Mouse (Mus musculus): Measurements from ENCODE around the gene Inpp1.

Inpp1 gene

DNA sequence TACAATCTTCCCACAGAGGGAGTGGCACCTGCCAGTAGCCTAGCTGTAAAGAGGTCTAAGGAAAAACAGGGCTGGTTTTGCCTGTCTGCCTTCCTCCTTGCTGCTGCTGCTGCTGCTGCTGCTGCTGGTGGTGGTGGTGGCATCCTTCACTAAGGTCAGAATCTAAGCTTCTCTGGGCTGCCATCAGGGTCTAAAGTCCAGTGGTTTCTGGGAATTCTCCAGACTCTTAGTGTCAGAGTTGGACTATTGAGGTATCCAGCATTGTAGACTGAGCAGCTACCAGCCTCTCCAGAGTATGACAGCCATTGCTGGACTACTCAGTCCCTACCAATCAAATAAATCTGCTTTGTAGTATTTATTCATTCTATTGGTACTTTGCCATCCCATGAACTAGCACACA lies 24.8 kb downstream of the Inpp1 start:
- DNase-seq: no peak

GRCm38 (mm10) chr1:52787254-52787653 lies 30.2 kb downstream of the Inpp1 start:
- no peak for DNase-seq

DNA sequence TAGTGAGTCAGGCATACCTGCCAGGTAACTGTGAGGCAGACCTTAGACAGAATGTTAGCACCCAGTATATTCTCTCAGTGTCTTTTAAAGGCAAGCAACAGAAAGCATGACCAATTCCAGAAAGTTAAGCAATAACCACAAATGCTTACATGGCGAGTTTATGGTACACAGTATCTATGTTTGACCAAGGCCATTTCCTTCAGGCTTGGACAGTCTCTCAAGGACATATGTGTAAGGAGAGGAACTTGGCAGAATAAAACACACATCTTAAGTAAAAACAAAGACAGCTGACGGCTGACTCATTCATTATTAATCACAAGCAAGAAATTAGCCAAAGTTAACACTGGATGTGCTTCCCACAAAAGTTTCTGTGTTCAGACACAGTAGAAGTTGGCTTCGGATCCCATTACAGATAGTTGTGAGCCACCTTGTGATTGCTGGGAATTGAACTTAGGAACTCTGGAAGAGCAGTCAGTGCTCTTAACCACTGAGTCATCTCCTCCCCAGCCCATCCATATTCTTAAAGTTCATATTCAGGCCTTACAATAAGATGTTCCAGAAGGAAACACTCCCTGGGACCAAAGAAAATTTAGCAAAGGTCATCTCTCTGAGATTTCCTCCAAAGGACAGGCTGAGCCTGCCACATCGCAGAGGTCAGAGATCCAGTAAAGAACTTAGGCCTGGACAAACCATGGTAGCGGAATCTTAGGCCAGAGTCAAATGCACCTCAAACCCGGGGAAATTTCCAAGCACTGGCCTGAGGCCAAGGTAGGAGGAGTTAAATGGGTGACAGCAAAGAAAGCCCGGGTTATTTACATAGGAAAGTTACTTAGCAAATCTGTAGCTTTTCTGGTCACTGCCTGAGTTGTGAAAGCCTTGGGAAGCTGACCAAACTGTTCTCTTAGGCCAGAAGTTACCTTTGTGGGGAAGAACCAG lies 52.0 kb downstream of the Inpp1 start:
- DNase-seq: peak; percentile 30 to 36

- no peak for DNase-seq
Observed at GRCm38 (mm10) chr1:52763894-52764809, 53.3 kb downstream of the Inpp1 start.

GRCm38 (mm10) chr1:52758174-52758573 lies 59.3 kb downstream of the Inpp1 start:
- DNase-seq: no peak

DNA sequence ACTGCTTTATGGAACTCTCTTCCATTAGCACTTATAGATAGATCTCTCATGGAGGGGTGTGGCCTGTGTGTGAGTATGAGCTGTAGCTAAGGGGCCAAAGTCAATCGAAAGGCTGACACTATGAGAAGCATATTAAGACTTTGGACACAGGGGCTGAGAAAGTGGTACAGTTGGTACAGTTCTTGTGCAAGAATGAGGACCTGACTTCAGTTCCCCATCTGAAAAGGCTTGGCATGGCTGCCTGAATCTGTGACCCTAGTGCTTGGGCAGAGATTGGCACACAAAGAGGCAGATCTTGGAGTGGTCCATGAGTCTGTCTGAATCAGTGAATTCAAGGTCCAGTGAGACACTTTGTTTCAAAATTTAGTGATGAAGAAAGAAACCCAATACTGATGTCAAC lies 63.2 kb downstream of the Inpp1 start:
- DNase-seq: no peak

- DNase-seq: no peak
Observed at GRCm38 (mm10) chr1:52753828-52754227, 63.7 kb downstream of the Inpp1 start.

- DNase-seq: no peak
Observed at GRCm38 (mm10) chr1:52752706-52753105, 64.8 kb downstream of the Inpp1 start.

GRCm38 (mm10) chr1:52751634-52752033 lies 65.9 kb downstream of the Inpp1 start:
- no peak for DNase-seq

DNA sequence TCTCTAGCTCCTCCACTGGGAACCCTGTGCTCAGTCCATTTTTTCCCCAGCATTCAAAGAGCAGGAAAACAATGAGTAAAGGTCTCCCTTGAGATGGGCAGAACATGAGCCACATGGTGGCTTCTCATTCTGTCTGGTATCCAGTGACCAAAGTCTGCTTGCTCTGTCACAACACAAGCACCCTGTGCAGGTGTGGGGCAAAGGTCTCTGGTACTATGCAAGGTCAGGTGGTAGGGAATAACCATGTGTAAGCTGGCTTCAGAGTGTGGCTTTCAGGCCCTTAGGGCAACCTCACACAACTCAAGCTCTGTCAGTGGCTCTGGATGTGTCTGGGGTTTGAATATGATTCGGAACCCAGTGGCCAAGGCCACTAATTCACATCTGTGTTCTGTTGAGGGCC lies 67.5 kb downstream of the Inpp1 start:
- no peak for DNase-seq

DNA sequence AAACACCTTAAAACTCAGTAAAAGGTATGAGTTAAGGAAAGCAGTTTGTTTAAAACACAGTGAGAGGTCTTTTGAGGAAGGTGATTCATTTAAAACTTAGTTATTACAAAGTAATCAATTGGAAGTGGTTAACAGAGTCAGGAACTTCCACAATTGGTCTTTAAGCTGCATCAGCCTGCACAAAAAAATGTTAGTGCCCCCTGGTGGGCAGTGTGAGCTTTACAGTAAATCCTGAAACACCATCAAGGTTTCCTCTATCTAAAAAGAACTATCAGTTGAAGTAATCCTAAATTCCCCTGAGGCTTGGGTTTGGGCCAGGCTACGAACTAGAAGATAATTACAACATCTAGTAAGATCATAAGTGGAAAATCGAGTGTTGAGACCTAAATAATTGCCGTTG lies 69.2 kb downstream of the Inpp1 start:
- DNase-seq: peak; percentile 83 to 85

DNA sequence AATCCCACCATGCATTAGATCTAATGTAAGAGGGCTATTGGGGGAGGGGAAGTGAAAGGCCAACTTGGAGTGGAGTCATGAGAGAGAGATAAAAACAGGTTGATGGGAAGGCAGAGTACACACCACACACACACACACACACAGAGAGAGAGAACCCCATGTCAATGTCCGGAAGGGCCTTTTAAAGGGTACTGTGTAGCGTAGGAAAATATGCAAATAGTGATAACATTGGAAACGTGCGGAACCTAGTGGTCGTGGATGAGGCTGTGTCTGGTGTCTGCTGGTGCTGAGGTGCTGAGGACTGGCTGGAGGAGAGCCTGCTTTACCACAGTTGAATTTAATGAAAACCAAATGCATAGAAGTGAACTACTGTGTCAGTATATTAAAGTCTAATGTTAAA lies 74.9 kb downstream of the Inpp1 start:
- no peak for DNase-seq

Measured in cerebellum, postnatal 10 days (tissue).